Mouse (Mus musculus) kidney, postnatal 0 days (tissue): ENCODE results near the gene Tst. TPM values are rescaled to one million over a fixed set of nuclear protein-coding genes. Genes with fewer than 3 reads are reported as not detected.
A peak's percentile ranks its signal among the peaks of the same experiment; 100 is the strongest.

Experiments
- ATAC-seq: fragments of 200-750 bp; cut with Nextera tagmentation; replicated peaks from 2 replicates; pipeline ENCODE4 v1.8.0; 2017; ENCODE audit warnings: low read depth, moderate number of reproducible peaks, moderate TSS enrichment, moderate library complexity; ENCODE audit not compliant: low FRiP score
- DNase-seq: peaks from one replicate; pipeline ENCODE4 v3.0.0-alpha.2; 2016; ENCODE audit warnings: low spot score
- H3K27ac ChIP-seq: fragments of 300-500 bp; sonication (generic); 2 replicates; pipeline ENCODE4 v1.5.1; 2014; ENCODE audit warnings: mild to moderate bottlenecking
- H3K27me3 ChIP-seq: fragments of 300-500 bp; sonication (generic); 2 replicates; pipeline ENCODE4 v1.6.1; 2014; ENCODE audit warnings: low read length, mixed read lengths; ENCODE audit not compliant: insufficient read depth
- H3K36me3 ChIP-seq: fragments of 300-500 bp; sonication (generic); 2 replicates; pipeline ENCODE4 v1.6.1; 2014; ENCODE audit warnings: low read length, mixed read lengths; ENCODE audit not compliant: insufficient read depth
- H3K4me1 ChIP-seq: fragments of 300-500 bp; sonication (generic); replicated peaks from 2 replicates; pipeline ENCODE4 v1.6.1; 2014; ENCODE audit warnings: antibody characterized with exemption, low read length, mixed read lengths; ENCODE audit not compliant: insufficient read depth
- H3K4me2 ChIP-seq: fragments of 300-500 bp; sonication (generic); 2 replicates; pipeline ENCODE4 v1.6.1; 2014; ENCODE audit warnings: mild to moderate bottlenecking, low read length, moderate library complexity, mixed read lengths
- H3K4me3 ChIP-seq: fragments of 300-500 bp; sonication (generic); replicated peaks from 2 replicates; pipeline ENCODE4 v1.5.1; 2014; ENCODE audit warnings: low read depth, low read length
- H3K9ac ChIP-seq: fragments of 300-500 bp; sonication (generic); 2 replicates; pipeline ENCODE4 v1.6.1; 2014; ENCODE audit warnings: low read depth, low read length
- H3K9me3 ChIP-seq: fragments of 300-500 bp; sonication (generic); replicated peaks from 2 replicates; pipeline ENCODE4 v1.6.1; 2016; ENCODE audit warnings: low read length, inconsistent platforms, mixed read lengths
- CTCF ChIP-seq: IDR thresholded peaks from 2 replicates; pipeline ENCODE4 v1.5.1; 2016; ENCODE audit warnings: antibody characterized with exemption, low read depth, mild to moderate bottlenecking, moderate library complexity
- WGBS: fragments of 180-500 bp; shearing (Covaris S2); extraction: QIAGEN DNeasy Blood & Tissue Kit; methylation state at CpG from one replicate; pipeline ENCODE4 v1.1.7; 2014; 5-methylcytosine and 5-hydroxymethylcytosine counted together
- polyA plus RNA-seq: library from polyadenylated mRNA; unstranded; fragments of >200 nt; fragmentation: Nextera tagmentation; extraction: Ambion mirVana; gene quantifications from 2 replicates; pipeline ENCODE4 v1.2.1, GENCODE M21; 2015

Gene Tst
- polyA plus RNA-seq, 1 experiment from 2014 or later = 128 TPM

GRCm38 (mm10) chr15:78365916-78366315, 39.8 kb downstream of the Tst start:
- no peak overlapping the region for H3K4me2 ChIP-seq
- ATAC-seq (no peak), DNase-seq (no peak)
- WGBS = 36% methylated on average over 2 of the region's 2 CpGs
- no peak for TF ChIP-seq CTCF
- no peak overlapping the region for H3K27ac ChIP-seq
- H3K27me3 ChIP-seq = peaks cover 5% of the 10 kb centered on the region; the same call in 1 of the 2 replicates
- no peaks in the 10 kb centered on the region for H3K4me1 ChIP-seq
- H3K4me3 ChIP-seq = no peak overlapping the region
- H3K36me3 ChIP-seq = no peaks in the 10 kb centered on the region
- H3K9ac ChIP-seq = no peak overlapping the region
- no peaks in the 10 kb centered on the region for H3K9me3 ChIP-seq

GRCm38 (mm10) chr15:78355548-78355947, 50.2 kb downstream of the Tst start:
- no peak overlapping the region for H3K27ac ChIP-seq
- H3K36me3 ChIP-seq = no peaks in the 10 kb centered on the region
- H3K27me3 ChIP-seq = no peaks in the 10 kb centered on the region
- H3K9me3 ChIP-seq = no peaks in the 10 kb centered on the region
- H3K9ac ChIP-seq = no peak overlapping the region
- H3K4me1 ChIP-seq = no peaks in the 10 kb centered on the region
- no peak for TF ChIP-seq CTCF
- DNase-seq (no peak), ATAC-seq (no peak)
- H3K4me3 ChIP-seq = no peak overlapping the region
- WGBS = 74% methylated on average over 5 of the region's 5 CpGs
- H3K4me2 ChIP-seq = no peak overlapping the region

GRCm38 (mm10) chr15:78354958-78355357, 50.7 kb downstream of the Tst start:
- no peak overlapping the region for H3K9ac ChIP-seq
- H3K27ac ChIP-seq = no peak overlapping the region
- no peaks in the 10 kb centered on the region for H3K9me3 ChIP-seq
- DNase-seq (peak; percentile 54), ATAC-seq (no peak)
- H3K4me1 ChIP-seq = no peaks in the 10 kb centered on the region
- H3K27me3 ChIP-seq = no peaks in the 10 kb centered on the region
- no peak overlapping the region for H3K4me3 ChIP-seq
- H3K4me2 ChIP-seq = no peak overlapping the region
- TF ChIP-seq CTCF = peak; percentile 82
- WGBS = 0% methylated on average over 1 of the region's 1 CpGs
- no peaks in the 10 kb centered on the region for H3K36me3 ChIP-seq

- Histone ChIP-seq H3K27ac (no peak overlapping the region), H3K9ac (no peak overlapping the region), H3K4me1 (no peaks in the 10 kb centered on the region), H3K9me3 (no peaks in the 10 kb centered on the region), H3K4me2 (no peak overlapping the region), H3K27me3 (no peaks in the 10 kb centered on the region), H3K36me3 (no peaks in the 10 kb centered on the region), H3K4me3 (no peak overlapping the region)
- ATAC-seq = no peak
- 58% methylated on average over 3 of the region's 3 CpGs for WGBS
- no peak for TF ChIP-seq CTCF
- DNase-seq = no peak
These were observed 54.0 kb downstream of the Tst start for GRCm38 (mm10) chr15:78351586-78352165.

Other genes with a start within 250 kb of the Tst start
- 74.7 and 82.9 TPM in 2 replicates for gene Ift27, start 231.8 kb downstream of the Tst start, polyA plus RNA-seq
- gene Pvalb, start 199.5 kb downstream of the Tst start, polyA plus RNA-seq = 0.24 and 0.43 TPM in 2 replicates
- 2.3 and 3.9 TPM in 2 replicates for gene Ncf4, start 161.1 kb downstream of the Tst start, polyA plus RNA-seq
- 0.20 and 0.39 TPM in 2 replicates for gene Csf2rb2, start 100.2 kb downstream of the Tst start, polyA plus RNA-seq
- gene Csf2rb, start 80.2 kb downstream of the Tst start, polyA plus RNA-seq = 1.1 and 1.8 TPM in 2 replicates
- not detected in 2 replicates for gene Tex33, start 10.0 kb downstream of the Tst start, polyA plus RNA-seq
- 3.0 and 4.6 TPM in 2 replicates for gene Mpst, start 509 bp upstream of the Tst start, polyA plus RNA-seq
- gene Kctd17, start 22.7 kb upstream of the Tst start, polyA plus RNA-seq = 44.8 and 47.8 TPM in 2 replicates
- 0.10 and 0.24 TPM in 2 replicates for gene Tmprss6, start 62.7 kb upstream of the Tst start, polyA plus RNA-seq
- gene Il2rb, start 89.4 kb upstream of the Tst start, polyA plus RNA-seq = 0.55 and 1.1 TPM in 2 replicates
- 28.2 and 28.4 TPM in 2 replicates for gene C1qtnf6, start 125.5 kb upstream of the Tst start, polyA plus RNA-seq
- 0.17 and 0.28 TPM in 2 replicates for gene Sstr3, start 138.8 kb upstream of the Tst start, polyA plus RNA-seq
- gene Rac2, start 166.9 kb upstream of the Tst start, polyA plus RNA-seq = 7.0 and 8.8 TPM in 2 replicates
- 5.4 and 6.2 TPM in 2 replicates for gene Cyth4, start 191.1 kb upstream of the Tst start, polyA plus RNA-seq